Mouse (Mus musculus) ES-E14 (cell line): ENCODE results near the gene Car9.

Experiments
- HCFC1 ChIP-seq: IDR thresholded peaks from 2 replicates; pipeline ENCODE4 v1.6.1; 2012; ENCODE audit warnings: low read length, inconsistent platforms, borderline replicate concordance; ENCODE audit not compliant: insufficient read depth
- ZNF384 ChIP-seq: IDR thresholded peaks from 2 replicates; pipeline ENCODE4 v1.6.1; 2012; ENCODE audit warnings: low read depth, low read length, inconsistent platforms

DNA sequence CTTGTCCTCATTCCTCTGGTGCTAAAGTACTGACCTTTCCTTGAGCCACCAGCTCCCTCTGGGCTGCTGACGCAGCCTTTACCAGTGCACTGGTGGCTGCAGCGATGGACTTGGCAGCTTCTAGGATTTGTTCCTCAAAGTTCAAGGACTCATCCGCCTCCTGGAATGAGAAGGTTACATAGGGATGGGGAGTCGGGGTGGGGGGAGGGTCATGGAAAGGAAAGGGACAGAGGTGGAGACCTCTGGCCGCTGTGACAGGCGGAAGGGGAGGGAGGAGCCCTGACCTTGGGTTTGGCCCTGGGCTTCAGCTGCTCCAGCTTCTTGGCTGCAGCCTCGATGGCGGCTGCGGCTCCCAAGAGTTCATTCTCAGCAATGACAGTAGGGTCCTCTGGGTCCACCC, 26.5 kb downstream of the Car9 start:
- no peak for TF ChIP-seq ZNF384
- TF ChIP-seq HCFC1: no peak
